Mouse (Mus musculus) gastrocnemius, adult 2 months (tissue): ENCODE data around the gene Gpr25. TPM values are rescaled to one million over a fixed set of nuclear protein-coding genes. Genes with fewer than 3 reads are reported as not detected.

Source experiments
- DNase-seq: peaks from one replicate; pipeline ENCODE4 v3.0.0; 2022
- H3K27ac ChIP-seq: fragments of 200-600 bp; 2 replicates; pipeline ENCODE4 v1.8.1; 2022; ENCODE audit warnings: mild to moderate bottlenecking
- H3K4me3 ChIP-seq: fragments of 200-600 bp; 2 replicates; pipeline ENCODE4 v1.8.1; 2022; ENCODE audit warnings: mild to moderate bottlenecking, moderate library complexity
- CTCF ChIP-seq: fragments of 200-600 bp; IDR thresholded peaks from 2 replicates; pipeline ENCODE4 v1.8.1; 2022; ENCODE audit warnings: antibody characterized with exemption, mild to moderate bottlenecking, moderate library complexity
- intact Hi-C: fragments of 180-260 bp; cut with DNase I; formaldehyde crosslinking; loops from one replicate; pipeline ENCODE4 v1.15.1; 2025
- total RNA-seq, 2 experiments: library from RNA; stranded (reverse); gene quantifications; 2 replicates each; pipeline ENCODE4 v1.2.3; 2021

The Gpr25 gene
- total RNA-seq, 2 experiments from 2014 or later = not detected

- Histone ChIP-seq H3K4me3 (no peak overlapping the region), H3K27ac (no peak overlapping the region)
- intact Hi-C loops = no loop called here
- DNase-seq = no peak
- no peak for TF ChIP-seq CTCF
Observed at GRCm38 (mm10) chr1:136229040-136229373, 31.7 kb downstream of the Gpr25 start.

GRCm38 (mm10) chr1:136228328-136229039, 32.2 kb downstream of the Gpr25 start:
- Histone ChIP-seq H3K27ac (no peak overlapping the region), H3K4me3 (no peak overlapping the region)
- intact Hi-C loops = no loop called here
- no peak for TF ChIP-seq CTCF
- DNase-seq = peak; percentile 23

GRCm38 (mm10) chr1:136227870-136228269, 32.8 kb downstream of the Gpr25 start:
- TF ChIP-seq CTCF = no peak
- intact Hi-C loops = no loop called here
- H3K27ac ChIP-seq = no peak overlapping the region
- no peak overlapping the region for H3K4me3 ChIP-seq
- peak; percentile 30 for DNase-seq

GRCm38 (mm10) chr1:136226626-136227025, 34.0 kb downstream of the Gpr25 start:
- no peak for TF ChIP-seq CTCF
- Histone ChIP-seq H3K4me3 (no peak overlapping the region), H3K27ac (no peak overlapping the region)
- intact Hi-C loops = no loop called here
- DNase-seq = no peak

GRCm38 (mm10) chr1:136225846-136226245, 34.8 kb downstream of the Gpr25 start:
- Histone ChIP-seq H3K4me3 (no peak overlapping the region), H3K27ac (no peak overlapping the region)
- no peak for DNase-seq
- intact Hi-C loops = no loop called here
- TF ChIP-seq CTCF = no peak

- no peak for TF ChIP-seq CTCF
- Histone ChIP-seq H3K27ac (no peak overlapping the region), H3K4me3 (no peak overlapping the region)
- intact Hi-C loops = no loop called here
- no peak for DNase-seq
Observed at GRCm38 (mm10) chr1:136223758-136224342, 36.8 kb downstream of the Gpr25 start.

- no peak overlapping the region for H3K4me3 ChIP-seq
- H3K27ac ChIP-seq = no peak overlapping the region
- DNase-seq = no peak
- intact Hi-C loops = no loop called here
- no peak for TF ChIP-seq CTCF
Observed at GRCm38 (mm10) chr1:136222386-136222785, 38.3 kb downstream of the Gpr25 start.

- no peak overlapping the region for H3K4me3 ChIP-seq
- no peak for TF ChIP-seq CTCF
- H3K27ac ChIP-seq = no peak overlapping the region
- intact Hi-C loops = no loop called here
- DNase-seq = no peak
Observed at GRCm38 (mm10) chr1:136220037-136220871, 40.4 kb downstream of the Gpr25 start.

GRCm38 (mm10) chr1:136214304-136214703, 46.4 kb downstream of the Gpr25 start:
- H3K4me3 ChIP-seq = no peak overlapping the region
- H3K27ac ChIP-seq = no peak overlapping the region
- intact Hi-C loops = loop anchor here (5.0 kb wide), 1 partner anchor 47 kb away; no protein-coding TSS in a partner anchor
- DNase-seq = no peak
- no peak for TF ChIP-seq CTCF

- Histone ChIP-seq H3K27ac (no peak within 1 kb of the TSS), H3K4me3 (no peak within 1 kb of the TSS)
- peak; percentile 22 for DNase-seq
- intact Hi-C loops = loop anchor here (5.0 kb wide), 1 partner anchor 46 kb away; no protein-coding TSS in a partner anchor
- peak; percentile 63 for TF ChIP-seq CTCF
Observed at GRCm38 (mm10) chr1:136212803-136213202, 47.9 kb downstream of the Gpr25 start, which contains the start of gene Mroh3. Gene Mroh3, minus strand, starts transcription at chr1:136212828.

Other genes with a start within 250 kb of the Gpr25 start
- not detected for gene Ascl5, start 210.1 kb downstream of the Gpr25 start, total RNA-seq
- 100 to 1,000 TPM; 779 to 840 TPM for gene Cacna1s, start 208.1 kb downstream of the Gpr25 start, total RNA-seq
- under 1 TPM; 0.46 to 0.47 TPM for gene Kif21b, start 129.5 kb downstream of the Gpr25 start, total RNA-seq
- gene Mroh3, start 48.0 kb downstream of the Gpr25 start, total RNA-seq = not detected
- not detected for gene Inava, start 26.6 kb downstream of the Gpr25 start, total RNA-seq
- gene Camsap2, start 85.2 kb upstream of the Gpr25 start, total RNA-seq = 10 to 100 TPM in 1 of 2 experiments, 1 to 10 TPM in 1; 8.3 to 12.4 TPM
- 10 to 100 TPM; 19.3 to 19.6 TPM for gene Ddx59, start 154.4 kb upstream of the Gpr25 start, total RNA-seq
- under 1 TPM in 1 of 2 experiments, not detected in 1; 0.08 TPM for gene Kif14, start 205.5 kb upstream of the Gpr25 start, total RNA-seq